Mouse (Mus musculus) embryonic fibroblast, embryonic 13.5 days (primary cell): ENCODE data around the gene Gm8773.

Source experiments
- CTCF ChIP-seq: IDR thresholded peaks from 2 replicates; pipeline ENCODE4 v1.5.1; 2011; ENCODE audit warnings: mild to moderate bottlenecking, control low read depth, low read length, moderate library complexity, borderline replicate concordance; ENCODE audit not compliant: insufficient read depth
- POLR2A ChIP-seq: IDR thresholded peaks from 2 replicates; pipeline ENCODE4 v1.6.1; 2011; ENCODE audit warnings: low read depth, mild to moderate bottlenecking, control low read depth, low read length, moderate library complexity

- TF ChIP-seq POLR2A (no peak), CTCF (no peak)
These were observed 44.7 kb downstream of the Gm8773 start for GRCm38 (mm10) chr5:5618329-5618728.
